7 mouse cellular contexts compared by ENCODE assay signal in genomic region chr19:21037448-21038077, GRCm38 (mm10).
A peak's percentile ranks its signal among the peaks of the same experiment; 100 is the strongest.
DNase-seq lines count a peak whose midpoint lies in the region; ATAC-seq and TF ChIP-seq lines count a peak whose summit lies in the region.

No protein-coding gene starts in this region.

- no peak overlapping the region for H3K4me2 ChIP-seq in intestine, postnatal 0 days (replicated peaks; ENCODE audit: low read depth)

- no peaks in the 10 kb centered on the region for H3K36me3 ChIP-seq in testis, adult 2 months (ENCODE audit: control insufficient read depth, insufficient read depth, low read length)
- no peaks in the 10 kb centered on the region for H3K36me3 ChIP-seq in intestine, postnatal 0 days (ENCODE audit: control insufficient read depth, insufficient read depth)
- H3K36me3 ChIP-seq in small intestine, adult 2 months (ENCODE audit: control insufficient read depth, insufficient read depth, low read length), result no peaks in the 10 kb centered on the region

- no peak overlapping the region for H3K9ac ChIP-seq in intestine, postnatal 0 days (ENCODE audit: low read depth, low read length)

- H3K27me3 ChIP-seq in testis, adult 2 months (ENCODE audit: control insufficient read depth, insufficient read depth, low read length), result no peaks in the 10 kb centered on the region
- no peaks in the 10 kb centered on the region for H3K27me3 ChIP-seq in intestine, postnatal 0 days (replicated peaks; ENCODE audit: control insufficient read depth, insufficient read depth, low read length)
- no peaks in the 10 kb centered on the region for H3K27me3 ChIP-seq in small intestine, adult 2 months (ENCODE audit: control insufficient read depth, insufficient read depth, low read length)

- no peak overlapping the region for H3K4me3 ChIP-seq in testis, adult 2 months (ENCODE audit: control insufficient read depth, low read depth, low read length)
- H3K4me3 ChIP-seq in intestine, postnatal 0 days (ENCODE audit: low read depth, low read length), result no peak overlapping the region
- no peak overlapping the region for H3K4me3 ChIP-seq in small intestine, adult 2 months (ENCODE audit: low read depth, low read length)

- DNase-seq in testis, postnatal 14 days (ENCODE audit: low spot score), result no peak
- DNase-seq in adrenal gland, postnatal 14 days, result peak; percentile 61
- DNase-seq in fibroblast of lung, adult 2 months (ENCODE audit: low read depth), result peak; percentile 53
- peak; percentile 64 for DNase-seq in lung, postnatal 25 days (ENCODE audit: low spot score)

- H3K4me1 ChIP-seq in testis, adult 2 months (ENCODE audit: control insufficient read depth, insufficient read depth, low read length), result no peaks in the 10 kb centered on the region
- H3K4me1 ChIP-seq in intestine, postnatal 0 days (replicated peaks; ENCODE audit: control insufficient read depth, insufficient read depth, low read length), result peaks cover 8% of the 10 kb centered on the region
- peaks cover 11% of the 10 kb centered on the region; the same call in 1 of the 2 replicates for H3K4me1 ChIP-seq in small intestine, adult 2 months (ENCODE audit: control insufficient read depth, insufficient read depth, insufficient read length, low read length)

- peak; percentile 41; the same call in 1 of the 2 replicates for TF ChIP-seq CTCF in testis, adult 2 months (IDR thresholded peaks at IDR 0.05; ENCODE audit: control insufficient read depth, insufficient read depth, insufficient replicate concordance, low read depth, low read length)
- peak; percentile 87 for TF ChIP-seq CTCF in intestine, postnatal 0 days (IDR thresholded peaks at IDR 0.05; ENCODE audit: low read depth)
- peak; percentile 87; the same call in 1 of the 2 replicates for TF ChIP-seq CTCF in small intestine, adult 2 months (IDR thresholded peaks at IDR 0.05; ENCODE audit: extremely low read depth, insufficient read length, insufficient replicate concordance, low read depth, low read length)

- peak; percentile 81 for ATAC-seq in intestine, postnatal 0 days

- no peaks in the 10 kb centered on the region for H3K9me3 ChIP-seq in intestine, postnatal 0 days (ENCODE audit: control insufficient read depth)

- H3K27ac ChIP-seq in testis, adult 2 months (ENCODE audit: control insufficient read depth, insufficient read depth, low read depth, low read length), result no peak overlapping the region
- H3K27ac ChIP-seq in intestine, postnatal 0 days (ENCODE audit: low read depth, low read length), result no peak overlapping the region
- no peak overlapping the region for H3K27ac ChIP-seq in small intestine, adult 2 months (ENCODE audit: insufficient read depth, low read depth, low read length)

- TF ChIP-seq POLR2A in testis, adult 2 months (IDR thresholded peaks at IDR 0.05; ENCODE audit: control insufficient read depth, low read depth, low read length), result no peak
- no peak for TF ChIP-seq POLR2A in small intestine, adult 2 months (IDR thresholded peaks at IDR 0.05; ENCODE audit: low read depth, low read length)

- 36% methylated on average over 10 of the region's 10 CpGs for WGBS in intestine, postnatal 0 days
- WGBS in small intestine, adult 2 months, result 28% methylated on average over 10 of the region's 10 CpGs
